Mouse (Mus musculus) cerebellum, postnatal 25 days (tissue): ENCODE measurements around the gene Arl5a.

Source experiments
- DNase-seq, 2 experiments: peaks; one replicate each; pipeline ENCODE4 v3.0.0; 2021; ENCODE audit warnings: mixed read lengths in 2 of 2

Arl5a gene

GRCm38 (mm10) chr2:52422871-52423610 is 1.7 kb downstream of the Arl5a start:
- DNase-seq, result no peak

GRCm38 (mm10) chr2:52421197-52421596 is 3.5 kb downstream of the Arl5a start:
- peak in 1 of 2 experiments; percentile 34 for DNase-seq

GRCm38 (mm10) chr2:52420001-52420710 is 4.5 kb downstream of the Arl5a start:
- no peak for DNase-seq

DNA sequence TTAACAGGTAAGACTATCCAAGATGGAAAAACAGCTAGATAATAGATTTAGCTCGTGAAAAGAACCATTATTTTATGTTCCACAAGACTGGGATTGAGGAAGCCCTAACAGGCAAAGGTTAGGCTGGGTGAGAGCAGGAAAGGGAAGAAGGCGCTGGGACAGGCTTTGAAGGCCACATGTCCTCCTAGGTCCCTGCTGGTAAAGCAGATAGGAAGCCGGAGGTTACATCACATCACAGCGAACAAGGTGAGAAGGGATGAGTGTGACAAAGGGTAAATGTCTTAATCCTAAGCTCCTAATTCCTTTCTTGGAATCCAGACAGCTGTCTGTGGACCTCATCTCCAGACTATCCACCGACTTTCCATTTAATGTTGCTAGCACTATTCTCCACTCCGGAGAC is 5.4 kb downstream of the Arl5a start:
- DNase-seq, result peak in 1 of 2 experiments; percentile 39

GRCm38 (mm10) chr2:52412524-52413037 is 12.1 kb downstream of the Arl5a start:
- no peak for DNase-seq

- DNase-seq, result no peak
These were observed 18.2 kb downstream of the Arl5a start for GRCm38 (mm10) chr2:52406480-52406879.

DNA sequence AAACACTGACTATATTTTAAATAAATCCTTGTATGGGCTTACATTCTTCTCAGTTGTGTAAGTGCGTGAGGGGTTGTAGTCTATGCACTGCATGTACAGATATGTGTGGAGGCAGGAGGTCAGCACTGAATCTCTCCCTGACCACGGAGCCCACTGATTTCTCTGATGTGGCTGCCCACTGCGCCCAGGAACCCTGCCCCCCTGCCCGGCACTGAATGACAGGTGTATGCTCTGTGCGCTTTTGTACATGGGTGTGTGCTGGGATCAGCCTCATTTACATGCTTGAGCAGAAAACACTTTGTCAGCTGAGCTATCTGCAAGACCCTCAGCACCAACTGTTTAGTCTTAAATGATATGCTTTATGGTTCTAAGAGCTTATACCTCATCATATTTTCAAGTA is 19.5 kb downstream of the Arl5a start:
- DNase-seq, result no peak

DNA sequence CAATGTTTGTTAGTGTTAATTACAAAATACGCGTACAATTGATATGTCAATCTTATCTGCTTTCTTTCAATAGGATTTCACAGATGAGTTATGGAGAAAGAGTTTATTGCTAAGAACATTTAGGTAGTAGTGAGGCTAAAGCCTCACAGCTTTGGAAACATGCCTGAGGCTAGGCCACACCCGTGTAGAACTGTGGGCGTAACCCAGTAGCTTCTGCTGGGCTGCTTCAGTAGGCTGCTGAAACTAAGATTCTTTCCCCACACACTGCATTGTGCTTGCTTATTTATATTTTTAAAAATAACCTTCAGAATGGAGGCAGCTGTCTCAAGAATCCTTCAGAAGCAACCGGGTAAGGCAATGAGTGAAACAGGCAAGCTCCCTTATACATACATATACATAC is 30.2 kb downstream of the Arl5a start:
- DNase-seq, result no peak

DNA sequence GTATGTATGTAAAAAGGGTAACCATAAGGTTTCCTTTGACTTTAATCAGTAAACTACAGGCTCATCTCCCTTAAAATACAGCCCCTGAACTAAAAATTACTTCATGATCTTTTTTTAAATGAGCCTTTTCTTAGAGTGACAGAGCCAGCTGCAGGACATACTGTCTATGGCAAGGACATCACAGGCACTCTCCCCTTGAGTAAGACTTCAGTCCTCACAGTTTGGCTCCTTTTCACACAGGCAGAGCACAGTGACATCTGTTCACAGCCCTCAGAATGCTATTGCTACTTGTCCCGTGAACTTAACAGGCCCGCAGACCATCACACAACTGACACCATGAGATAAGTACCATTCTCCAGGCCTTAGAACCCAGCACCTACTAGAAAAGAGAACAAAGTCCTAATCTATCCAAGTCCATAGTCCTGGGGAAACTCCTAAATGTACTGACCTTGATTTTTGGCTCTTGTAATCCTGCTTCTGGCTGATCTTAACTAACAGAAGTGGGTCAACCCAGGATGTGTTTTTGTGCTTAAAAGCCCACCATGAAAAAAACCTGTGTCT is 34.2 kb downstream of the Arl5a start:
- no peak for DNase-seq

DNA sequence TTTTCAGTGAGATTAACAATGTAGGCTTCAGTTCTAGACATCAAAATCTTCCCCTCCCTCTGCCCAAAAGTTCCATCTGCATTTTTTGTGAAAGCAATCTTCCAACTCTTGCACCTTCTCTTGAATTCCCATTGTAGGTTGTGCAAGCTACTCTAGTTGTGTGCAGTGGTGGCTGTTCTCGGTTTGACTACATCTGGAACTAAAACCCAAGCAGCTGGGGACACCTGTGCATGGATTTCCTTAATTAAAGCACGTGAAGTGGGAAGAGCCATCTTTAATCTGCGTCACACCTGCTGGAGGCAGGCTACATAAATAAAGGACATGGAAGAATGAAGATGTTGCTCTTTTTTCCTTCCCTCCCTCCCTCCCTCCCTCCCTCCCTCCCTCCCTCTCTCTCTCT is 34.7 kb downstream of the Arl5a start:
- DNase-seq, result no peak

- DNase-seq, result no peak
These were observed 38.2 kb downstream of the Arl5a start for GRCm38 (mm10) chr2:52386451-52386850.

DNA sequence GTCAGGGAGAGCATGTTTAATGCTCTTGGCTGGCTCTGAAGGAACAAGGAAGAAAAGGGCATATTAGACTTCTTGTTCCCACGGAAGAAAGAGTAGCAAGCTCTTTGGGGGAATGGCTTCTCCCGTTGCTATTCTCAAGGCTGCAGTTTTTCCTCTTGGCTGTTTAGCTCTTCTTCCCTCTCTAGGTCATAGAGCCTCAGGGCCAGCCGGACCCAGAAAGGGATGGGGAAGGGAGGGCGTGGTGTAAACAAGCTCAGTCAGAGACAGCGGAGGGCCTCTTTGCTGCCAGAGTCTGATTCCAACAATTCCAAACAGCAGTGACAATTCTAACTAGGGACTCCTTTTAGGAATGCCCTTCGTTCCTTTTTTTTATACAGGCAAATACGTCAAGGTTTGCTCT is 38.7 kb downstream of the Arl5a start:
- DNase-seq, result no peak

DNA sequence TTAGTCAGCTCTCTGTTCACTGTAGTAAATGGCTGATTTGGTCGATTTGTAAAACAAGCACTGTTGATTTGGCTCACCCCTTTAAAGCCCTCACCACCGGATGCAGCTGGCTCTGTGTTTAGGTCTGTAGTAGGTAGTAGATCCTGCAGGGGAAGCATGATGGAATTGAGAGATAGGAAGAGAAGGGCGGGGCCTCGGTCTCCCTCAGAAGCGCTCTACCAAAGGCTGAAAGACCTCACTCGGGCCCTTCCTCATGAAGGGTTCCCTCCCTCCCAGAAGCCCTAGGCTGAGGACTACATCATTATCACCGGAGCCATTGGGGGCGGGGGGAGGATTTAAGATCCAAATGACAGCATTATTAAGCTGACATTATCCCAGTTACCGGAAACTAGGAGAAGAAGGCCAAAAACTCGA is 45.8 kb downstream of the Arl5a start:
- DNase-seq, result no peak

DNA sequence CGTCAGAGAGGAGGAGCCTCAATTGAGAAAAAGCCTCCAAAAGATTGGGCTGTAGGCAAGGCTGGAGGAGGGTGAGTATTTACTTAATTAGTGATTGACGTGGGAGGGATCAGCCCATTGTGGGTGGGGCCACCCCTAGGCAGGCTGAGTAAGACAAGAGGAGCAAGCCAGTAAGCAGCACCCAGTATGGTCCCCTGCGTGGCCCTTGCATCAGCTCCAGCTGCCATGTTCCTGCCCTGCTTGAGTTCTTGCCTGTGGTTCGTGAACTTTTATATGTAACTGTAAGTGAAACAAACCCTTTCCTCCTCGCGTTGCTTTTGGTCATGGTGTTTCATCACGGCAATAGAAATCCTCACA is 46.3 kb downstream of the Arl5a start, which contains the start of gene Neb:
Gene Neb (minus strand): TSS at position 27 of the 357 bp plus-strand sequence.
- DNase-seq, result no peak

DNA sequence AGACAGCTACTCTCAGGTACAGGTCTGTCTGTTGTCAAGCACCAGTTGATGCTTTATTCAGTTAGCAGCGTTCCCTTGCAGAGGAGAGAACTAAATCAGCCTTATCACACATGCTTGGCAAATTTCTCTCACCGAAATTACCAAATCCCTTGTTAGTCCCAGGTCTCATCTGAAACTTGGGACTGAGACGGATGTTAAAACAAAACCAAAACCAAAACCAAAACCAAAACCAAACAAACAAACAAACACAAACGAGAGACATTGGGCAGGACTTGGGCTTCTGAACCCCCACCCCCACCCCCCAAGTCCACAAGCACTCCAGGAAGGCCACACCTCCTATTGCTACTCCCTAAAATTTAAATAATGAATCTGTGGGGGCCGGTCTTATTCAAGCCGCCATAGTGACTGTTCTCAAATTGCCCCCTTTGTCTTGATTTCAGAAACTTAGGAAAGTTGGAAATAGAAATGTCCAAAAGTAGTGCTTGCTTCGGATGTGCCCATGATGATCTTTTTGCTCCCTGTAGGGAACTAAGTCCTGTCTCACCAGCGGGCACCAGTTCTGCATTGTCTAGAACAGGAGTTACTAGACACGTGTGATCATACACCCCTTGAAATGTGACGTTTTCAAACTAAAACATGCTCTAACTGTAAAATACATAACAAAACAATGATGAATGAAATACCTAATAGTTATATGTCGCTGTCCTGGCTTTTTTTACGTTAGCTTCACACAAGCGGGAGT is 46.8 kb downstream of the Arl5a start:
- no peak for DNase-seq

- DNase-seq, result no peak
These were observed 50.0 kb downstream of the Arl5a start for GRCm38 (mm10) chr2:52374706-52375105.

DNA sequence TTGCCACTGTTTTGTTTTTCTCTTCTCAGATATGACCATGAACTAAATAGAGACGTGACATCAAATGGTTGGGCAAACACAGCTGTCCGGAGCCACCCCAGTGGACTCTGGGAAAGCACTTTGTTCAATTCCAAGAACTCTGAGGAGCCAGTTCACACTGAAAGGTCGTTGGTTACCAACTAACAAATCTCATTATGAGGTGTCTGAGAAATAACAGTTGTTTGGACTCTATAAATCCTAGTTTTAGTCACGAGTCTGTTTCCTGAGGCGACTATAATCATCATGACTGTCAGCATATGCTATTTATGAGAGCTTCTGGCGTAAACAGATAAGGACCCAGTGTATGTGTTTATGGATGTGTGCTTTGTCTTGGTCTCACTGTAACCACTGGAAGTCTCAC is 52.2 kb downstream of the Arl5a start:
- no peak for DNase-seq

- DNase-seq, result no peak
These were observed 52.6 kb downstream of the Arl5a start for GRCm38 (mm10) chr2:52372080-52372479.

DNA sequence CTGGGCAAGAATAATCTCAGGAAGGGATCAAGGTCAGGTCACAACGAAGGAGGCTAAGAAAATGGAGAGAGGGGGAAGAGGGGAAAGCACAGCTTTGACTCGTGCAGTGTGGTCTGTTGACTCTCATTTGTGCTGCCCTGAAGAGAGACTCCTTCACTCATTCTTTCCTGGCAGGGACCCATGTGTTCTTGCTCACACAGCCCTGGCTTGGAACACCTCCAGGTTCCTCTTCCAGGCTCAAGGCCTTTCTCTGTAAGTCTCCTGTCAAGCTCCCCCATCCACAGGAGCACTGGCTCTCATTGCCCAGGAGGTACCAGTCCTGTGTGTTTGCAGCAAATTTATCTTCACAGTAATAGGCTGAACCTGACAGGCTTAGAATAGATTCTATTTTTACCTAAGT is 53.6 kb downstream of the Arl5a start:
- DNase-seq, result peak; percentile 57 to 83

DNA sequence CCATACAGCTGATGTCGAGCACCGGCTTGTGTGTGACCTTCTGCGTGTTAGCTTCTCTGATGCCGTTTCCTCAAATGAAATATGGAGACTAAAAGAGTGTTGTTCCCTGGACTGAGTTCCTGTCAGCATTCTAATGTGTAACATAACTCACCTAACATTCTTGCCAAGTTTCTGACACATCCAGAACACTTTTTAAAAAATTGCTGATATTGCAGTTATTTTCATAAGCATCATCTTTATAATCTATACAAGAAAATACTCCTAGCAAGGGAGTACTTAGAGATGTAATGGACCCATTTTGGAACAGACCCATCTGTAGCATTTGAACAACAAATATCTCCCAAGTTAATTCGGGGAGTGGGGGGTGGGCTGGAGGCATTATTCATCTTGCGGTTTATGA is 55.1 kb downstream of the Arl5a start:
- no peak for DNase-seq

- DNase-seq, result no peak
These were observed 57.0 kb downstream of the Arl5a start for GRCm38 (mm10) chr2:52367665-52368064.

DNA sequence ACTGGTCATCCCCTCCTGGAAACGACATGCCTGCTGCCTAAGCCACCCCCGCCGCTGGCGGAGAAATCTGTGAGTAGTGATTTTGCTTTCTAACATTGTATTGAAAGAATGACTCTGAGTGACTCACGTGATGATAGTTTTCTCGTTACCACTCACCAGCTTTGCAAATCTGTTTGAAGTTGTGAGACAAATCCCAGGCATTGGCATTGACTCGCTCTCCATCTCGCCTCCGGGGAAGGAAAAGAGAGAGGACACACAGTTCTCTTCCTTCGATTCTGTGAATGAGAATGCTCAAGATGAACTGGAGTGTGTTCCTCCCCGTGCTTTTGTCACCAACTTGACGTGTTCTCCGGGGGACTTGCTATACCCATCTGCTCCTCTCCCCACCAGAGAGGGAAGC is 57.5 kb downstream of the Arl5a start:
- no peak for DNase-seq

DNA sequence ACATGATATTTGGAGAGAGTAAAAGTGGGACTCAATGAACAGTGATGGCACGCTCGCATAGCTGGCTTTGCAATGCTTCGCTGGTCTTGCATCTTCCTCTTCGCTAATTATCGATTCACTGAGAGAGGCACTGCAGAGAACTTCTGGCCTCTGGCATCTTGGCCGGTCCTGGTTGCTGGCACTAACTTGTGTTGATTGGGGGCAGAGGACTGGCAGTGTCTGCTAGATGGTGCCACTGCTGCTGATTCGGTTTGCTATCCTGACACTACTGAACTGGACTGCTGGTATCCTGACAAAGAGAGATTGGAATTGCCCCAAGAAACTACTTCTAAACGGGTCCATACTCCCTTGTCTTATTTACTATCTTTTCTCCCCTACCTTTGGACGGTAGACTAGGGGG is 63.6 kb downstream of the Arl5a start:
- no peak for DNase-seq
